Mouse (Mus musculus): ENCODE measurements around the gene Ampd3.

DNA sequence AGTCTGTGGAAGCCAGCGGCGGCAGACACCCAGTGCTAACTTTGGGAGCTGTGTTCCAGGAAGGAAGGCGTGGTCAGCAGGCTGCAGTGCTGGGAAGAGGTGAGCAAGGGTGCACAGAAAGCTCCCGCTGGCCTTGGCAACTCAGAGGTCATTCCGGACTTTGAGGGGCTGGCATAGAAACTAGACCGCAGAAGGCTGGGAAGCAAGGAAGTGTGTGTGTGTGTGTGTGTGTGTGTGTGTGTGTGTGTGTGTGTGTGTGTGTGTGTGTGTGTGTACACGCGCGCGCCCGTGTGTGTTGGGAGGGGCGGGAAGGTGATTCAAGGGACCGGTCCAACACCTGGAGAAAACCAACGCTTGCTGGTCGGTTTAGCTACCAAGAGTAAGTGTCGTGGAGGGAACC is at the start of gene Ampd3:
- TF ChIP-seq GATA1 (IDR thresholded peaks at IDR 0.05; ENCODE audit: low read length) (no peak), TAL1 (IDR thresholded peaks at IDR 0.05; ENCODE audit: low read length) (no peak)

Data from erythroblast, embryonic 14.5 days (primary cell).